Mouse (Mus musculus) bone marrow, adult 2 months (tissue): ENCODE results near the gene Plekha5. TPM values are rescaled to one million over a fixed set of nuclear protein-coding genes. Genes with fewer than 3 reads are reported as not detected.

Experiments
- H3K27ac ChIP-seq: fragments of 200-500 bp; 2 replicates; pipeline ENCODE4 v1.5.1; 2012; ENCODE audit warnings: low read depth, mild to moderate bottlenecking, control low read depth, inconsistent platforms, low read length; ENCODE audit not compliant: control insufficient read depth, poor library complexity, insufficient read depth
- H3K4me1 ChIP-seq: fragments of 200-500 bp; 2 replicates; pipeline ENCODE4 v1.6.1; 2011; ENCODE audit warnings: low read length; ENCODE audit not compliant: control insufficient read depth, insufficient read depth
- H3K4me3 ChIP-seq: fragments of 200-500 bp; replicated peaks from 2 replicates; pipeline ENCODE3; 2011; ENCODE audit warnings: mild to moderate bottlenecking, low read depth, low read length, control low read depth; ENCODE audit not compliant: control insufficient read depth
- CTCF ChIP-seq: fragments of 200-500 bp; IDR thresholded peaks from 2 replicates; pipeline ENCODE4 v1.5.1; 2011; ENCODE audit warnings: low read length, control low read depth; ENCODE audit not compliant: control insufficient read depth, insufficient read depth
- POLR2A ChIP-seq: fragments of 200-500 bp; IDR thresholded peaks from 2 replicates; pipeline ENCODE4 v1.6.1; 2011; ENCODE audit warnings: low read depth, mild to moderate bottlenecking, control low read depth, low read length, borderline replicate concordance; ENCODE audit not compliant: control insufficient read depth
- WGBS: fragments of 180-500 bp; shearing (Covaris S2); methylation state at CpG from one replicate; pipeline ENCODE4 v1.1.7; 2018; 5-methylcytosine and 5-hydroxymethylcytosine counted together
- polyA plus RNA-seq: library from polyadenylated mRNA; stranded (reverse); fragments of >200 nt; gene quantifications from 2 replicates; pipeline ENCODE4 v1.2.4, GENCODE M21; 2011; ENCODE audit warnings: low replicate concordance; ENCODE audit not compliant: missing spikeins, insufficient read depth, insufficient read length

Plekha5 gene
- polyA plus RNA-seq, 1 experiment = 3.8 TPM

GRCm38 (mm10) chr6:140624096-140625051 is 200.5 kb downstream of the Plekha5 start:
- Histone ChIP-seq H3K4me1 (no peaks in the 10 kb centered on the region; the same call in 1 of the 2 replicates), H3K27ac (peak overlapping the region; percentile 95), H3K4me3 (peak overlapping the region; percentile 88)
- TF ChIP-seq CTCF = no peak
- TF ChIP-seq POLR2A = no peak
- WGBS = under 1% methylated on average over 80 of the region's 80 CpGs

DNA sequence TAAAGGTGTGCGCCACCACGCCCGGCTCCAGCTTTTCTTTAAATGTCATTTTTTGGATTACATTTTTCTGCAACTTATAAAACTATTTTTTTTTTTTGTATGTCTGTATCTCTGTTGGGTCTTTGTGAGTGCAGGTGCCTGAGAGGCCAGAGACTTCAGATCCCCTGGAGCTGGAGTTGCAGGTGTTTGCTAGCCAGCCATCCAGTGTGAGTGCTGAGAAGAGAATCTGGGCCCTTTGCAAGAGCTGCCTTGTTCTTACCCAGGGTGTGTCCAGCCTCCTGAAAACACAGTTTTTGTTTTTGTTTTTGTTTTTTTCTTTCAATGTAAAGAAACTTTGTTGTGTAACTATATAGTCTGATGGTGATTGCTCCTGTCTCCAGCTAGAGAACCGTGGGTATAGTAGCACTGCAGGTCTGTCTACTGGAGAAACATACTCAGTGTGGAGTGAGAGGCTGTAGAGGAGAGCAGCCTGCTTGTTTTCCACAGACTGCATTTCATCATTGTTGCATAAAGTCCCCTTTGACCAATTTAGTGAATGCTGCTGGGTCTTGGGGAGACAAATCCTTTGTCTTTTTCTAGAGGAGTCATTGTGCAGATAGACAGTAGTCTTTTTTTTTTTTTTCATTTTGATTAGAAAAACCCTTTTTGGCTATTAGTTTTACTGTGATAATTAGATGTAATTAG is 205.5 kb downstream of the Plekha5 start:
- WGBS = 82% methylated on average over 4 of the region's 4 CpGs
- Histone ChIP-seq H3K27ac (no peak overlapping the region), H3K4me3 (no peak overlapping the region), H3K4me1 (no peaks in the 10 kb centered on the region; the same call in 1 of the 2 replicates)
- no peak for TF ChIP-seq POLR2A

DNA sequence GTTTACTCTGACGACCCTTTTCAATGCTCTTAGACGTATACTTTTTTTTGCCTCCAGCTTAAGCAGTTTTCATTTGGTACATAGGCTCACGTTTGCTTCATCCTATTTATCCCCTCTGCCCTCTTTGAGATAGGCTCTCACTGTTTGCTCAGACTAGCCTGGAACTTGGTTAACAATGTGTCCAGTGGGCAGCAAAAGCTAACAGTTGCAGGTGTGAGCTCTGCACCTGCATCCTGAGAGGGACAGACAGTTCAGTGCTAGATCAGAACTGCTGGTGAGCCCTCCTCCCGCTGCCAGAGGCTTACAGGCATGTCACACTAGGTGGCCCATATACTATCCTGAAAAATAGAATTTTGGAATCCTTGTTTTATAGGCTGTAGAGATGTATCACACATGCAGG is 206.5 kb downstream of the Plekha5 start:
- TF ChIP-seq POLR2A (no peak), CTCF (no peak)
- Histone ChIP-seq H3K4me3 (no peak overlapping the region), H3K27ac (no peak overlapping the region), H3K4me1 (no peaks in the 10 kb centered on the region; the same call in 1 of the 2 replicates)
- WGBS = 76% methylated on average over 4 of the region's 4 CpGs

- no peak overlapping the region for H3K4me3 ChIP-seq
- no peak for TF ChIP-seq CTCF
- TF ChIP-seq POLR2A = no peak
- H3K27ac ChIP-seq = no peak overlapping the region
- WGBS = 86% methylated on average over 8 of the region's 8 CpGs
- no peaks in the 10 kb centered on the region; the same call in 1 of the 2 replicates for H3K4me1 ChIP-seq
Observed at GRCm38 (mm10) chr6:140633616-140634015, 209.8 kb downstream of the Plekha5 start.

- no peaks in the 10 kb centered on the region for H3K4me1 ChIP-seq
- H3K4me3 ChIP-seq = no peak overlapping the region
- no peak for TF ChIP-seq CTCF
- no peak for TF ChIP-seq POLR2A
- H3K27ac ChIP-seq = no peak overlapping the region
- WGBS = 55% methylated on average over 4 of the region's 4 CpGs
Observed at GRCm38 (mm10) chr6:140636290-140636689, 212.4 kb downstream of the Plekha5 start.

DNA sequence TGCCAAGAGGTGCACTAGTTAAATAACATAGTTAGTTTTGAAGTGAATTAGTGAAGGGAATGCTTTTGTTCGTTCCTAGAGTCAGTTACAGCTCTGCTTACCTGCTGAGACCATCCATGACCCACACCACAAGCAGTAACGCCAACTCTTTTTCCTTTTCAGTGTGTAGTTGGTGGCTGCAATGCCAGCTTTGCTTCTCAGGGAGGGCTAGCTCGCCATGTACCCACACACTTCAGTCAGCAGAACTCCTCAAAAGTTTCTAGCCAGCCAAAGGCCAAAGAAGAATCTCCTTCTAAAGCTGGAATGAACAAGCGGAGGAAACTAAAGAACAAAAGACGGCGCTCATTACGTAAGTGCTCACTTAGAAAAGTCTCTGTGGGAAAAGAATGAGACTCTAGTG is 218.2 kb downstream of the Plekha5 start:
- H3K27ac ChIP-seq = no peak overlapping the region
- no peak overlapping the region for H3K4me3 ChIP-seq
- WGBS = 89% methylated on average over 7 of the region's 7 CpGs
- H3K4me1 ChIP-seq = no peaks in the 10 kb centered on the region
- TF ChIP-seq POLR2A (no peak), CTCF (no peak)

DNA sequence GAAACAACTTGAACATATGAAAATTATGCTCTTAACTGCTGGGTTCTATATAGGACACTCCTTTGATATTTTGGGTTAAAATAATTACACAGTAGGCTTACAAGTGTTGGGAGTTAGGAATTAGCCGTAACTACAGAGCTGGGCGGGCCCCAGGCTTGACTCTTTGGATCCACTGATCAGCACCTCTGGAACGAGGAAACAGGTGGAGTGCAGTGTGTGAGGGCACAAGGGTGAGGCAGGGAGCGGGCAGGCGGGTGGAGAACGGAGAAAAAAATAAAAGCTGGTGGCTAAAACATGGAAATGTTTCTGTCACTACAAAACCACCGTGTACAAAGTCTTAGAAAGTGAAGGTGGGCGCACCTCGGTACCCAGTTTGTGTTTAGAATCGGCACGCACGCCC is 218.8 kb downstream of the Plekha5 start:
- 92% methylated on average over 12 of the region's 12 CpGs for WGBS
- no peaks in the 10 kb centered on the region for H3K4me1 ChIP-seq
- no peak for TF ChIP-seq CTCF
- TF ChIP-seq POLR2A = no peak
- no peak overlapping the region for H3K4me3 ChIP-seq
- no peak overlapping the region for H3K27ac ChIP-seq

- no peaks in the 10 kb centered on the region for H3K4me1 ChIP-seq
- no peak overlapping the region for H3K4me3 ChIP-seq
- no peak overlapping the region for H3K27ac ChIP-seq
- TF ChIP-seq CTCF = no peak
Observed at GRCm38 (mm10) chr6:140645931-140646330, 222.1 kb downstream of the Plekha5 start.

Other genes starting within 250 kb of the Plekha5 start
- 7.1 and 12.2 TPM in 2 replicates for gene Aebp2, start 198.6 kb downstream of the Plekha5 start, polyA plus RNA-seq